Mouse (Mus musculus): ENCODE measurements around the gene Klf14.
A peak's percentile ranks its signal among the peaks of the same experiment; 100 is the strongest.

The Klf14 gene

GRCm38 (mm10) chr6:30958736-30959540 lies at the start of gene Klf14:
TSS of gene Klf14 (minus strand) at chr6:30959078.
- no peak for ATAC-seq (ENCODE audit: low TSS enrichment)

GRCm38 (mm10) chr6:31006111-31006600 lies 47.3 kb upstream of the Klf14 start:
- no peak for ATAC-seq (ENCODE audit: low TSS enrichment)

GRCm38 (mm10) chr6:30986393-30986792 lies 27.5 kb upstream of the Klf14 start:
- no peak for ATAC-seq (ENCODE audit: low TSS enrichment)

- ATAC-seq (ENCODE audit: low TSS enrichment) = no peak
Measured at GRCm38 (mm10) chr6:30983021-30983420, 24.1 kb upstream of the Klf14 start.

GRCm38 (mm10) chr6:30982372-30982980 lies 23.6 kb upstream of the Klf14 start:
- peak; percentile 65; the same call in 1 of the 2 replicates for ATAC-seq (ENCODE audit: low TSS enrichment)

- ATAC-seq (ENCODE audit: low TSS enrichment) = 0 out of 2 replicates have a peak, but pooled peaks have one; percentile 20
Measured at GRCm38 (mm10) chr6:30981351-30981750, 22.5 kb upstream of the Klf14 start.

GRCm38 (mm10) chr6:30978615-30979014 lies 19.7 kb upstream of the Klf14 start:
- ATAC-seq (ENCODE audit: low TSS enrichment) = no peak

GRCm38 (mm10) chr6:30972121-30972520 lies 13.2 kb upstream of the Klf14 start:
- no peak for ATAC-seq (ENCODE audit: low TSS enrichment)

- ATAC-seq (ENCODE audit: low TSS enrichment) = no peak
Measured at GRCm38 (mm10) chr6:30957784-30958735, 818 bp downstream of the Klf14 start.

- no peak for ATAC-seq (ENCODE audit: low TSS enrichment)
Measured at GRCm38 (mm10) chr6:30939264-30939663, 19.6 kb downstream of the Klf14 start.

- ATAC-seq (ENCODE audit: low TSS enrichment) = no peak
Measured at GRCm38 (mm10) chr6:30922821-30923220, 36.1 kb downstream of the Klf14 start.

- ATAC-seq (ENCODE audit: low TSS enrichment) = no peak
Measured at GRCm38 (mm10) chr6:30921826-30922225, 37.1 kb downstream of the Klf14 start.

- ATAC-seq (ENCODE audit: low TSS enrichment) = peak; percentile 94
Measured at GRCm38 (mm10) chr6:30920834-30921675, 37.8 kb downstream of the Klf14 start.

GRCm38 (mm10) chr6:30915473-30915872 lies 43.4 kb downstream of the Klf14 start, which contains the start of gene Tsga13:
TSS of gene Tsga13 (minus strand) at chr6:30915573.
- no peak for ATAC-seq (ENCODE audit: low TSS enrichment)

GRCm38 (mm10) chr6:30907970-30908369 lies 50.9 kb downstream of the Klf14 start:
- ATAC-seq (ENCODE audit: low TSS enrichment) = peak; percentile 100
